Mouse (Mus musculus): Measurements from ENCODE around the gene Gm3072.
"Not testable (repeated sequence)": the region's sequence is repeated elsewhere in the genome, so short reads cannot be mapped to it uniquely, and the experiment has no call there.

GRCm38 (mm10) chr14:41600935-41601334, 23.5 kb downstream of the Gm3072 start:
- TF ChIP-seq POLR2A (IDR thresholded peaks at IDR 0.05; ENCODE audit: control insufficient read depth, extremely low read depth, insufficient read depth, low read length, poor library complexity); CTCF (IDR thresholded peaks at IDR 0.05; ENCODE audit: borderline replicate concordance, control insufficient read depth, extremely low read depth, insufficient read depth, low read length, poor library complexity): not testable (repeated sequence)
